Comparison of ENCODE assay signal across 14 mouse cellular contexts in the genomic region with DNA sequence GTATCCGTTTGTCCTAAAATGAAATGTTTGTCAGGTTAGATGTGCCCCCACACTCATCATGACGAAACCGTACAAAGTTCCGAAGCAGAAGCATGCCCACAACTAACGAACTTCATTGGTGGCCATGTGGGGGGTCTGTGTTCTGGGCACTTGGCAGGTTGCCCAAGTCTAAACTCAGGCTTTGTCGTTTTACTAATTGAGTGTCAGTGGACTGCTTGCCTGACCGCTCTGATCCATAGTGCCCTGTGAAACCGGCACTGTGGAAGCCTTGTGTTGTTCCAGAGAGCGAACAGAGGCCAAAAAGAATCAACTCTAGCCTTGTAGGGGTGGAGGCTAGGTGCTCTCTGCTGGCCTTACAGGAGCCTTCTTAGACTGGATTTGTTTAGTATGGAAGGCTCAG.
"Had no signal": no experiment of that assay in that cellular context is flagged by ENCODE, and none has a peak within 500 bp of the region (broad histone marks: within the 10 kb centered on the region; RNA-seq: fewer than 3 reads in every experiment).

No protein-coding gene starts in this region.

- ATAC-seq: inflammation-experienced regulatory T-cells, adult 6 months; intestine, embryonic 16.5 days had no signal

- H3K27ac ChIP-seq: kidney, postnatal 0 days; layer of hippocampus, adult 2 months; left cerebral cortex, adult 2 months; liver, embryonic 13.5 days had no signal

- H3K4me1 ChIP-seq: liver, embryonic 13.5 days had no signal

- H3K27me3 ChIP-seq: liver, embryonic 13.5 days had no signal

- H3K36me3 ChIP-seq: liver, embryonic 13.5 days had no signal

- H3K4me3 ChIP-seq: layer of hippocampus, adult 2 months; left cerebral cortex, adult 2 months; liver, embryonic 13.5 days had no signal

- H3K4me2 ChIP-seq: liver, embryonic 13.5 days; midbrain, embryonic 11.5 days had no signal

- DNase-seq: kidney, adult 2 months; kidney, postnatal 25 days; layer of hippocampus, adult 9-11 months; liver, embryonic 13.5 days; lung, adult 2 months; midbrain, embryonic 14.5 days; thymus, adult 18-20 months; thymus, postnatal 36 days had no signal

- H3K9me3 ChIP-seq: liver, embryonic 13.5 days had no signal

- H3K9ac ChIP-seq: liver, embryonic 13.5 days had no signal
